Comparison of ENCODE assay signal across 8 mouse cellular contexts in the genomic region with DNA sequence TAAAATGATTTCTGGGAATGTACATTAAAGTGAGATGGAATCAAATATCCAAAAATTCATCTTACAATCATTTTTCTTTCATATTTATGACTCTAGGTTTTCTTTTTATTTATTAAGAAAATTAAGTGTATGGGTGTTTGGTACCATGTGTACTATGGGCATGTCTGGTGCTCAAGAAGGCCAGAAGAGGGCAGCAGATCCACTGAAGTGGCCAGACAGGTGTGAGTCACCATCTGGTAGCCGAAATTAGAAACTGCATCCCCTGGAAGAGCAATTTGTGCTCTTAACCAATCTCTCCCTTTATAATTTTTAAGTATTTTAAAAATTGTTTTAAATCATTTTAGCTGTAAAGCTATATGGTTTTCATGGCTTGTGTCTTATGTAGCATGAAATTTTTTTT. TPM values are rescaled to one million over a fixed set of nuclear protein-coding genes. Genes with fewer than 3 reads are reported as not detected.
DNase-seq lines count a peak whose midpoint lies in the region; ATAC-seq and TF ChIP-seq lines count a peak whose summit lies in the region.
"Had no signal": no experiment of that assay in that cellular context is flagged by ENCODE, and none has a peak within 500 bp of the region (broad histone marks: within the 10 kb centered on the region; RNA-seq: fewer than 3 reads in every experiment).

No protein-coding gene starts in this region.

- no peaks in the 10 kb centered on the region for H3K27me3 ChIP-seq in kidney, embryonic 16.5 days (ENCODE audit: insufficient read depth, low read length)
- no peaks in the 10 kb centered on the region for H3K27me3 ChIP-seq in CH12.LX (replicated peaks)
- no peaks in the 10 kb centered on the region for H3K27me3 ChIP-seq in lung, embryonic 14.5 days (ENCODE audit: insufficient read depth, low read length)
- H3K27me3 ChIP-seq: heart, embryonic 15.5 days had no signal

- no peaks in the 10 kb centered on the region for H3K36me3 ChIP-seq in kidney, embryonic 16.5 days (ENCODE audit: insufficient read depth, low read length)
- H3K36me3 ChIP-seq in CH12.LX (replicated peaks in 1 of 2; ENCODE audit: control insufficient read depth in 1 of 2, insufficient read depth in 1 of 2, low read length in 1 of 2): no peaks in the 10 kb centered on the region
- no peaks in the 10 kb centered on the region for H3K36me3 ChIP-seq in lung, embryonic 14.5 days (ENCODE audit: insufficient read depth)
- H3K36me3 ChIP-seq: heart, embryonic 15.5 days had no signal

- 13% methylated on average over 1 of the region's 1 CpGs for WGBS in kidney, embryonic 16.5 days
- 21% methylated on average over 1 of the region's 1 CpGs for WGBS in lung, embryonic 14.5 days

- no peaks in the 10 kb centered on the region for H3K9me3 ChIP-seq in kidney, embryonic 16.5 days (ENCODE audit: low read length)
- H3K9me3 ChIP-seq in CH12.LX (replicated peaks; ENCODE audit: low read length): no peaks in the 10 kb centered on the region
- no peaks in the 10 kb centered on the region for H3K9me3 ChIP-seq in lung, embryonic 14.5 days (ENCODE audit: low read depth, low read length)
- H3K9me3 ChIP-seq: heart, embryonic 15.5 days had no signal

- no peak overlapping the region for H3K4me3 ChIP-seq in kidney, embryonic 16.5 days (ENCODE audit: low read length)
- no peak overlapping the region for H3K4me3 ChIP-seq in CH12.LX (replicated peaks in 1 of 3; ENCODE audit: low read depth in 2 of 3, low read length in 2 of 3, poor library complexity in 1 of 3)
- no peak overlapping the region for H3K4me3 ChIP-seq in embryonic fibroblast, embryonic 13.5 days (ENCODE audit: insufficient read depth, low read length)
- H3K4me3 ChIP-seq in lung, embryonic 14.5 days (ENCODE audit: low read depth, low read length): no peak overlapping the region
- H3K4me3 ChIP-seq: heart, embryonic 15.5 days had no signal

- H3K9ac ChIP-seq in kidney, embryonic 16.5 days (replicated peaks; ENCODE audit: low read length): no peak overlapping the region
- no peak overlapping the region for H3K9ac ChIP-seq in CH12.LX (ENCODE audit: insufficient read depth, low read depth)
- H3K9ac ChIP-seq in lung, embryonic 14.5 days: no peak overlapping the region
- H3K9ac ChIP-seq: heart, embryonic 15.5 days had no signal

- TF ChIP-seq POLR2A in CH12.LX (IDR thresholded peaks at IDR 0.05; ENCODE audit: low read depth, low read length): no peak
- no peak for TF ChIP-seq POLR2A in embryonic fibroblast, embryonic 13.5 days (IDR thresholded peaks at IDR 0.05; ENCODE audit: low read depth, low read length)

- H3K4me1 ChIP-seq in kidney, embryonic 16.5 days (ENCODE audit: insufficient read depth, low read length): no peaks in the 10 kb centered on the region
- H3K4me1 ChIP-seq in CH12.LX (ENCODE audit: control insufficient read depth in 1 of 2, insufficient read depth in 2 of 2): no peaks in the 10 kb centered on the region
- no peaks in the 10 kb centered on the region for H3K4me1 ChIP-seq in embryonic fibroblast, embryonic 13.5 days (ENCODE audit: control insufficient read depth, insufficient read depth, low read length)
- H3K4me1 ChIP-seq in lung, embryonic 14.5 days (ENCODE audit: insufficient read depth): no peaks in the 10 kb centered on the region
- H3K4me1 ChIP-seq: heart, embryonic 15.5 days had no signal

- H3K79me2 ChIP-seq in CH12.LX (replicated peaks; ENCODE audit: control insufficient read depth, extremely low read depth, insufficient read depth, poor library complexity, severe bottlenecking): no peaks in the 10 kb centered on the region

- H3K4me2 ChIP-seq in kidney, embryonic 16.5 days (replicated peaks; ENCODE audit: low read depth, low read length): no peak overlapping the region
- no peak overlapping the region for H3K4me2 ChIP-seq in CH12.LX (ENCODE audit: insufficient read depth, low read depth, poor library complexity, severe bottlenecking)
- no peak overlapping the region for H3K4me2 ChIP-seq in lung, embryonic 14.5 days
- H3K4me2 ChIP-seq: heart, embryonic 15.5 days had no signal

- DNase-seq in kidney, adult 18-20 months: peak; percentile 29
- peak; percentile 60 for DNase-seq in CH12.LX (ENCODE audit: extremely low read depth)
- peak; percentile 75 for DNase-seq in NIH3T3 (ENCODE audit: low read depth)
- peak; percentile 50 for DNase-seq in lung, embryonic 14.5 days

- TF ChIP-seq RAD21 in CH12.LX (IDR thresholded peaks at IDR 0.05; ENCODE audit: low read depth, low read length): peak; percentile 60

- no peak overlapping the region for H3K27ac ChIP-seq in kidney, embryonic 16.5 days (ENCODE audit: low read length)
- no peak overlapping the region for H3K27ac ChIP-seq in CH12.LX (ENCODE audit: insufficient read depth, low read depth)
- H3K27ac ChIP-seq in embryonic fibroblast, embryonic 13.5 days (ENCODE audit: insufficient read depth, low read length): no peak overlapping the region
- no peak overlapping the region for H3K27ac ChIP-seq in lung, embryonic 14.5 days (ENCODE audit: low read depth)
- H3K27ac ChIP-seq: heart, embryonic 15.5 days had no signal

- in situ Hi-C loops in CH12.LX (cut with MboI; ENCODE audit: low pct_ligation_motif_present, low pct_unique_long_range_greater_than_20kb, low sequenced_read_pairs): loop anchor here (10.0 kb wide), 1 partner anchor 53 kb away; the partner anchor contains the start of gene Prkx

- TF ChIP-seq EP300 in CH12.LX (IDR thresholded peaks at IDR 0.05; ENCODE audit: low read length): no peak

- dilution Hi-C loops in CH12.LX (cut with MboI; ENCODE audit: extremely low pct_ligation_motif_present, extremely low pct_unique_long_range_greater_than_20kb, low sequenced_read_pairs): no loop called here

- peak; percentile 19 to 71; a peak in 3 of 4 replicates for TF ChIP-seq CTCF in CH12.LX (conservative IDR thresholded peaks at IDR 0.05 in 1 of 2, IDR thresholded peaks at IDR 0.05 in 1 of 2; ENCODE audit: low read depth in 2 of 2, low read length in 2 of 2)
- peak; percentile 54; the same call in 1 of the 2 replicates for TF ChIP-seq CTCF in embryonic fibroblast, embryonic 13.5 days (IDR thresholded peaks at IDR 0.05; ENCODE audit: borderline replicate concordance, insufficient read depth, low read length)
- peak; percentile 45 for TF ChIP-seq CTCF in lung, embryonic 14.5 days (IDR thresholded peaks at IDR 0.05; ENCODE audit: low read depth)

- ATAC-seq in kidney, embryonic 16.5 days (ENCODE audit: low FRiP score, low TSS enrichment): no peak
- no peak for ATAC-seq in lung, embryonic 14.5 days (ENCODE audit: insufficient read depth)
- ATAC-seq in monocyte, adult 5-6 weeks (replicated peaks; ENCODE audit: insufficient number of reproducible peaks, low FRiP score, low TSS enrichment, poor library complexity, severe bottlenecking): no peak

TF ChIP-seq in CH12.LX, 34 proteins besides CTCF, POLR2A, EP300 and RAD21:
- TF ChIP-seq JUN (IDR thresholded peaks at IDR 0.05; ENCODE audit: insufficient read depth, low read depth, low read length) (peak; percentile 37; the same call in 1 of the 2 replicates), SMC3 (IDR thresholded peaks at IDR 0.05; ENCODE audit: low read depth, low read length) (peak; percentile 62), HCFC1 (IDR thresholded peaks at IDR 0.05; ENCODE audit: low read depth, low read length) (no peak), UBTF (IDR thresholded peaks at IDR 0.05; ENCODE audit: low read depth, low read length) (no peak), JUND (conservative IDR thresholded peaks at IDR 0.05; ENCODE audit: low read depth, low read length) (peak; percentile 61; the same call in 1 of the 2 replicates), MEF2A (IDR thresholded peaks at IDR 0.05; ENCODE audit: borderline replicate concordance, low read depth, low read length) (peak; percentile 87)

RNA-seq across cellular contexts. Expression of gene Prkx, which starts 54.7 kb away (rescaled TPM):
- polyA plus RNA-seq in kidney, embryonic 16.5 days (2015; fragmentation: Nextera tagmentation; extraction: Ambion mirVana): 18.1 and 18.3 TPM in 2 replicates
- 10.4 and 10.9 TPM in 2 replicates for total RNA-seq in CH12.LX (2012; rRNA removed)
- total RNA-seq in CH12.LX (2014; rRNA removed): 11.5 and 13.0 TPM in 2 replicates
- polyA plus RNA-seq in CH12.LX (2012; ENCODE audit: insufficient read length, low read depth): 12.0 and 15.2 TPM in 2 replicates
- 6.2 and 7.2 TPM in 2 replicates for polyA plus RNA-seq in embryonic fibroblast, embryonic 13.5 days (2011; ENCODE audit: insufficient read length, low read depth, missing spikeins)
- 14.0 and 14.9 TPM in 2 replicates for polyA plus RNA-seq in lung, embryonic 14.5 days (2014; fragmentation: Nextera tagmentation; extraction: Ambion mirVana)
- total RNA-seq in monocyte, adult 5-6 weeks (2017): 46.7 to 56.2 TPM (median 49.5 TPM) in 3 replicates
